Mouse (Mus musculus) liver, embryonic 14.5 days (tissue): ENCODE data around the gene Hyal6.

Experiments used
- CTCF ChIP-seq: IDR thresholded peaks from 2 replicates; pipeline ENCODE4 v1.5.1; 2016; ENCODE audit warnings: antibody characterized with exemption, low read depth, control low read depth
- EP300 ChIP-seq: IDR thresholded peaks from 2 replicates; pipeline ENCODE4 v1.6.1; 2016; ENCODE audit warnings: antibody characterized with exemption, low read depth

GRCm38 (mm10) chr6:24707090-24707489, 26.0 kb upstream of the Hyal6 start:
- no peak for TF ChIP-seq EP300
- no peak for TF ChIP-seq CTCF
